Mouse (Mus musculus): ENCODE measurements at regions not wholly inside any gene's neighbourhood (a gene's known extent, or its start where the extent isn't known, plus 50 kb on each side); places are given as distances from the start of the nearest gene placed in this dataset.

GRCm38 (mm10) chr3:52196936-52197246 is 71.2 kb upstream of the Foxo1 start:
- DNase-seq (ENCODE audit: low spot score) = no peak

- DNase-seq (ENCODE audit: low spot score) = no peak
These were observed 70.0 kb upstream of the Foxo1 start for GRCm38 (mm10) chr3:52197982-52198750.

- DNase-seq (ENCODE audit: low spot score) = no peak
These were observed 69.1 kb upstream of the Foxo1 start for GRCm38 (mm10) chr3:52198751-52199738.

- DNase-seq (ENCODE audit: low spot score) = no peak
These were observed 68.0 kb upstream of the Foxo1 start for GRCm38 (mm10) chr3:52200106-52200505.

GRCm38 (mm10) chr3:52210556-52211302 is 57.4 kb upstream of the Foxo1 start:
- DNase-seq (ENCODE audit: low spot score) = no peak

GRCm38 (mm10) chr3:52211303-52211695 is 56.8 kb upstream of the Foxo1 start:
- no peak for DNase-seq (ENCODE audit: low spot score)

- DNase-seq (ENCODE audit: low spot score) = no peak
These were observed 54.0 kb upstream of the Foxo1 start for GRCm38 (mm10) chr3:52214114-52214513.

- no peak for DNase-seq (ENCODE audit: low spot score)
These were observed 53.1 kb upstream of the Foxo1 start for GRCm38 (mm10) chr3:52215083-52215482.
